Mouse (Mus musculus) heart, embryonic 13.5 days (tissue): ENCODE measurements around the gene Tmem259. TPM values are rescaled to one million over a fixed set of nuclear protein-coding genes. Genes with fewer than 3 reads are reported as not detected.
A peak's percentile ranks its signal among the peaks of the same experiment; 100 is the strongest.

Experiments used
- ATAC-seq: fragments of 200-750 bp; cut with Nextera tagmentation; 2 replicates; pipeline ENCODE4 v1.8.0; 2017; ENCODE audit warnings: moderate TSS enrichment; ENCODE audit not compliant: insufficient number of reproducible peaks, low FRiP score, low TSS enrichment; ENCODE audit errors: extremely low read depth
- H3K27ac ChIP-seq: fragments of 300-500 bp; sonication (generic); replicated peaks from 2 replicates; pipeline ENCODE4 v1.5.1; 2015; ENCODE audit warnings: moderate library complexity, mild to moderate bottlenecking, inconsistent platforms
- H3K27me3 ChIP-seq: fragments of 300-500 bp; sonication (generic); replicated peaks from 2 replicates; pipeline ENCODE4 v1.6.1; 2015; ENCODE audit warnings: mild to moderate bottlenecking, inconsistent platforms
- H3K36me3 ChIP-seq: fragments of 300-500 bp; sonication (generic); 2 replicates; pipeline ENCODE4 v1.6.1; 2015; ENCODE audit warnings: mild to moderate bottlenecking, inconsistent platforms
- H3K4me1 ChIP-seq: fragments of 300-500 bp; sonication (generic); 2 replicates; pipeline ENCODE4 v1.6.1; 2015; ENCODE audit warnings: inconsistent platforms
- H3K4me2 ChIP-seq: fragments of 300-500 bp; sonication (generic); 2 replicates; pipeline ENCODE4 v1.6.1; 2015; ENCODE audit warnings: inconsistent platforms, mild to moderate bottlenecking, moderate library complexity
- H3K4me3 ChIP-seq: fragments of 300-500 bp; sonication (generic); 2 replicates; pipeline ENCODE4 v1.5.1; 2015; ENCODE audit warnings: moderate library complexity, mild to moderate bottlenecking, inconsistent platforms
- H3K9ac ChIP-seq: fragments of 300-500 bp; sonication (generic); 2 replicates; pipeline ENCODE4 v1.6.1; 2015; ENCODE audit warnings: inconsistent platforms, mild to moderate bottlenecking, moderate library complexity
- H3K9me3 ChIP-seq: fragments of 300-500 bp; sonication (generic); 2 replicates; pipeline ENCODE4 v1.6.1; 2016; ENCODE audit warnings: inconsistent platforms
- WGBS: fragments of 180-500 bp; shearing (Covaris S2); methylation state at CpG from one replicate; pipeline ENCODE4 v1.1.7; 2015; ENCODE audit warnings: mixed read lengths; 5-methylcytosine and 5-hydroxymethylcytosine counted together
- polyA plus RNA-seq: library from polyadenylated mRNA; unstranded; fragments of >200 nt; fragmentation: Nextera tagmentation; extraction: Ambion mirVana; gene quantifications from 2 replicates; pipeline ENCODE4 v1.2.1, GENCODE M21; 2015

The Tmem259 gene
- polyA plus RNA-seq, 1 experiment from 2014 or later = 10.6 TPM

- no peak for ATAC-seq
- WGBS = 61% methylated on average over 11 of the region's 11 CpGs
- Histone ChIP-seq H3K9me3 (peaks cover 2% of the 10 kb centered on the region; the same call in 1 of the 2 replicates), H3K4me1 (peaks cover 37% of the 10 kb centered on the region), H3K27ac (no peak within 1 kb of the TSS), H3K36me3 (peaks cover 4% of the 10 kb centered on the region), H3K4me3 (peak within 1 kb of the TSS; percentile 29), H3K27me3 (peaks cover 57% of the 10 kb centered on the region), H3K9ac (no peak within 1 kb of the TSS), H3K4me2 (no peak within 1 kb of the TSS)
Observed at GRCm38 (mm10) chr10:80016511-80016910, 32.4 kb upstream of the Tmem259 start, which contains the start of gene Arhgap45. Arhgap45 (plus strand) TSS chr10:80016653.

DNA sequence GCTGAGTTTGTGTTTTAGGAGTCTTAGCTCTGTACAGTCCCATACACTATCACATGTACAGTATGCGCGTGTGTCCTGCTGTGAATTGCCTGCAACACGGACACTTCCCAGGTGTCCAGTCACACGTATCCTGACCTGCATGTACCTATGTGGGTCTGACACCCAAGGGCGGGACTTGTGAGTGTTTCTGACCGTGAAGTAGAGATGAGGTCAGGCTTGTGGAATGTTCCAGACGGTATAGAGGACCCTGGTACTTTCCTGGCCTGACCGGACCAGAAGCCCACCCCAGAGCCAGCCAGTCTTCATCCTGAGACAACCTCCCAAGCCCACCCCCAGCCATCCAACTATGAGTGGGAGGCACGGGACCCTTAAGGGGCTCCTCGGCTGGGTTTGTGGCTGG lies 31.5 kb upstream of the Tmem259 start:
- H3K4me1 ChIP-seq = peaks cover 35% of the 10 kb centered on the region
- no peak overlapping the region for H3K27ac ChIP-seq
- H3K36me3 ChIP-seq = peaks cover 13% of the 10 kb centered on the region
- no peak overlapping the region for H3K4me2 ChIP-seq
- no peak for ATAC-seq
- H3K27me3 ChIP-seq = peaks cover 57% of the 10 kb centered on the region
- WGBS = 59% methylated on average over 10 of the region's 10 CpGs
- no peak overlapping the region for H3K4me3 ChIP-seq
- peaks cover 12% of the 10 kb centered on the region; the same call in 1 of the 2 replicates for H3K9me3 ChIP-seq
- H3K9ac ChIP-seq = no peak overlapping the region

DNA sequence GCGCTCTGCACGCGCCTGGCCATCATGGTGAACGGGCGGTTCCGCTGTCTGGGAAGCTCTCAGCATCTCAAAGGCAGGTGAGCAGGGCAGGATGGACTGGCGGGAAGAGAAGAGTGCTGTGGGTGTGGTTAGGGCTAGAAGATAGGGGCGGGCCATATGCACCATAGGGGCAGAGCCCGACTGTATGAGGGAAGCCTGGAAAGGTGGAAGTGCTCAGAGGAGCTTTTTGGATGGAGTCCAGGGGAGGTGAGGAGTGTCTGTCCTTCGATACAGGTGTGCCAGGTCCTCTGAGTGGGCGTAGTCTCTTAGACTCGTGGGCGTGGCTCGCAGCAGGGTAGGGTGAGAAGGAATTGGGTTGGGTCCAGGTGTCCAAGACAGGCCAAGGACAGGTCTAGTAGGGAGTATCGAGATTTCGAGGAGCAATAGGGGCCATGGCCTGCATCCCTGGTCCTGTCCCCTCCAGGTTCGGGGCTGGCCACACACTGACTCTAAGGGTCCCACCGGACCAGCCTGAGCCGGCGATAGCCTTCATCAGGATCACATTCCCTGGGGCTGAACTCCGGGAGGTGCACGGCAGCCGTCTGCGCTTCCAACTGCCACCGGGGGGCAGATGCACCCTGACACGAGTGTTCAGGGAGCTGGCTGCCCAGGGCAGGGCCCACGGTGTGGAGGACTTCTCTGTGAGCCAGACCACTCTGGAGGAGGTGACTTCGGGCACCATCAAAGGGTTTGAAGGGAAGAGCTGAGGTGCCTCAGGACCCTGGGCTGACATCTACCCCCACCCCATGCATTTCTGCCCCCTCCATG lies 30.6 kb upstream of the Tmem259 start:
- ATAC-seq = no peak
- WGBS = 24% methylated on average over 28 of the region's 28 CpGs
- Histone ChIP-seq H3K36me3 (peaks cover 22% of the 10 kb centered on the region), H3K4me3 (0 out of 2 replicates have a peak overlapping the region, but pooled peaks have one; percentile 1), H3K4me1 (peaks cover 26% of the 10 kb centered on the region), H3K9me3 (peaks cover 21% of the 10 kb centered on the region), H3K27me3 (peaks cover 57% of the 10 kb centered on the region), H3K4me2 (no peak overlapping the region), H3K27ac (no peak overlapping the region), H3K9ac (no peak overlapping the region)

DNA sequence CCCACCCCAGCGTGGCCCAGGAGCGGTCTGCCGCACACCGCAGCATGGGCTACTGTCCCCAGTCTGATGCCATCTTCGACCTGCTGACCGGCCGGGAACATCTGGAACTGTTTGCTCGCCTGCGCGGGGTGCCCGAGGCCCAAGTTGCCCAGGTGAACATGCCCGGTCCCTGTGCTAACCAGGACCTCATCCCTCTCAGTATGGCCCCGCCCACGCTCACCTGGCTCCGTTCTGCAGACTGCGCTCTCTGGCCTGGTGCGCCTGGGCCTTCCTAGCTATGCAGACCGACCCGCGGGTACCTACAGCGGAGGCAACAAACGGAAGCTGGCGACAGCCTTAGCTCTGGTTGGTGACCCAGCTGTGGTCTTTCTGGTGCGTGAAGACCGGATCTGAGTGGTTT lies 29.5 kb upstream of the Tmem259 start:
- Histone ChIP-seq H3K9me3 (peaks cover 22% of the 10 kb centered on the region), H3K36me3 (peaks cover 33% of the 10 kb centered on the region), H3K4me2 (no peak overlapping the region), H3K27ac (no peak overlapping the region), H3K4me1 (peaks cover 15% of the 10 kb centered on the region), H3K4me3 (no peak overlapping the region), H3K9ac (no peak overlapping the region), H3K27me3 (peaks cover 57% of the 10 kb centered on the region)
- ATAC-seq = no peak
- WGBS = 43% methylated on average over 25 of the region's 25 CpGs

GRCm38 (mm10) chr10:80011740-80012139 lies 27.6 kb upstream of the Tmem259 start:
- Histone ChIP-seq H3K36me3 (peaks cover 39% of the 10 kb centered on the region), H3K9ac (no peak overlapping the region), H3K27me3 (peaks cover 52% of the 10 kb centered on the region), H3K4me3 (no peak overlapping the region), H3K4me2 (no peak overlapping the region), H3K9me3 (peaks cover 22% of the 10 kb centered on the region), H3K4me1 (peaks cover 11% of the 10 kb centered on the region), H3K27ac (no peak overlapping the region)
- 83% methylated on average over 6 of the region's 6 CpGs for WGBS
- ATAC-seq = no peak

DNA sequence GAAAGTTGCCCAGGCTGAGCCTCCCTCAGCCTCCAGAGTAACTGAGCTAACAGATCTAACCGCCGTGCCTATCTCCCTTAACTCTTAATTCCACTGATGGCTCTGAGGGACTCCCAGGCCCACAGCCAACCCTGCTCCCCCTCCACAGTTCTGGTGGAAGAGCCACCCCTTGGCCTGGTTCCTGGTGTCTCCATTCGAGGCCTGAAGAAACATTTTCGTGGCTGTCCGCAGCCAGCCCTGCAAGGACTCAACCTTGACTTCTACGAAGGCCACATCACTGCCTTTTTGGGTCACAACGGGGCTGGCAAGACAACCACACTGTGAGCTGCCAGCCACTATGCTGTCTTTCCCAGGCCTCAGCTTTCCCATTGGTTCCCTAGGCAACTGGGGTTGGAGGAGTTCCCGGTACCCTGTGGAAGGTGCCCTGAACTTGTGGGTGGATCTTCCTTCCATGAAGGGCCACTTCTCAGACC lies 20.1 kb upstream of the Tmem259 start:
- peaks cover 34% of the 10 kb centered on the region for H3K27me3 ChIP-seq
- no peaks in the 10 kb centered on the region for H3K9me3 ChIP-seq
- WGBS = 76% methylated on average over 8 of the region's 8 CpGs

GRCm38 (mm10) chr10:80003374-80004232 lies 19.5 kb upstream of the Tmem259 start:
- 43% methylated on average over 9 of the region's 9 CpGs for WGBS
- no peaks in the 10 kb centered on the region for H3K9me3 ChIP-seq
- H3K9ac ChIP-seq = peak overlapping the region; percentile 54
- peaks cover 6% of the 10 kb centered on the region for H3K36me3 ChIP-seq
- H3K27me3 ChIP-seq = peaks cover 38% of the 10 kb centered on the region
- H3K4me2 ChIP-seq = no peak overlapping the region
- H3K27ac ChIP-seq = no peak overlapping the region
- ATAC-seq = no peak
- peaks cover 21% of the 10 kb centered on the region for H3K4me1 ChIP-seq
- H3K4me3 ChIP-seq = no peak overlapping the region

More for the DNA sequence above, 20.1 kb upstream of the Tmem259 start:
- Histone ChIP-seq H3K4me3 (no peak overlapping the region), H3K9ac (no peak overlapping the region), H3K4me2 (no peak overlapping the region), H3K36me3 (peaks cover 13% of the 10 kb centered on the region), H3K27ac (no peak overlapping the region), H3K4me1 (peaks cover 21% of the 10 kb centered on the region)
- no peak for ATAC-seq

DNA sequence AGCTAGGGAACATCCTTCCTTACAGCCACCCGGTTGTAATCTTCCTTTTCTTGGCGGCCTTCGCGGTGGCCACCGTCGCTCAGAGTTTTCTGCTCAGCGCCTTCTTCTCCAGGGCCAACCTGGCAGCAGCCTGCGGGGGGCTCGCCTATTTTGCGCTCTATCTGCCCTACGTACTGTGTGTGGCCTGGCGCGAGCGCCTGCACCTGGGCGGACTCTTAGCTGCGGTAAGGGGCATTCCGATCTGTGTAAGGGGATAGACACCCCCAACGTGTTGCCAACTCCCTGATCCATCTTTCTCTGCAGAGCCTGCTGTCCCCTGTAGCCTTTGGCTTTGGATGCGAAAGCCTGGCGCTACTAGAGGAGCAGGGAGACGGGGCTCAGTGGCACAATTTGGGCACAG lies 18.7 kb upstream of the Tmem259 start:
- Histone ChIP-seq H3K27ac (no peak overlapping the region), H3K36me3 (no peaks in the 10 kb centered on the region), H3K27me3 (peaks cover 38% of the 10 kb centered on the region), H3K4me1 (peaks cover 27% of the 10 kb centered on the region), H3K4me3 (no peak overlapping the region), H3K9me3 (no peaks in the 10 kb centered on the region), H3K9ac (peak overlapping the region; percentile 54; the same call in 1 of the 2 replicates), H3K4me2 (peak overlapping the region; percentile 6)
- no peak for ATAC-seq
- 28% methylated on average over 21 of the region's 21 CpGs for WGBS

GRCm38 (mm10) chr10:80001945-80002344 lies 17.8 kb upstream of the Tmem259 start:
- 73% methylated on average over 9 of the region's 9 CpGs for WGBS

DNA sequence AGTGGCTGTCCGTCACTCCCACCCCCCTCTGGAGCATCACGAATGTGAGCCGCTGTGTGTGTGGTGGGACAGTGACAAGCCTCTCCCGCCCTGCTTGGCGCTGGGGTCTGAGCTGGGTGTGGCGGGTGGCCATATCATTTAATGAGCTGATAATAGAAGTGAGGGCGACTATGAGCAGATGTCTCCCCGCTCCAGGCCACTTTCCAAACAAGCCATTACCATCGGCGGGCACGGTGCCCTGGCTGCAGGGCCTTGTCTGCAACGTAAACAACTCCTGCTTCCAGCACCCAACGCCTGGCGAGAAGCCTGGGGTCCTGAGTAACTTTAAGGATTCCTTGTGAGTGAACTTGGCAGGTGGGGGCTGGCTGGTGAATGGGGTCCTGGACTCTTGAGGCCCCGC lies 13.7 kb upstream of the Tmem259 start:
- H3K9ac ChIP-seq = peak overlapping the region; percentile 83
- peak overlapping the region; percentile 78 for H3K4me2 ChIP-seq
- no peak for ATAC-seq
- no peaks in the 10 kb centered on the region for H3K9me3 ChIP-seq
- H3K27me3 ChIP-seq = peaks cover 30% of the 10 kb centered on the region
- peaks cover 31% of the 10 kb centered on the region for H3K36me3 ChIP-seq
- peaks cover 22% of the 10 kb centered on the region for H3K4me1 ChIP-seq
- H3K4me3 ChIP-seq = peak overlapping the region; percentile 61
- peak overlapping the region; percentile 75 for H3K27ac ChIP-seq
- WGBS = 10% methylated on average over 15 of the region's 15 CpGs

More at GRCm38 (mm10) chr10:80001945-80002344, 17.8 kb upstream of the Tmem259 start:
- ATAC-seq = no peak
- Histone ChIP-seq H3K9me3 (no peaks in the 10 kb centered on the region), H3K4me3 (no peak overlapping the region), H3K27ac (no peak overlapping the region), H3K36me3 (no peaks in the 10 kb centered on the region), H3K27me3 (peaks cover 38% of the 10 kb centered on the region), H3K4me1 (peaks cover 33% of the 10 kb centered on the region), H3K4me2 (no peak overlapping the region), H3K9ac (no peak overlapping the region)
